Mouse (Mus musculus) neural tube, embryonic 10.5 days (tissue): ENCODE data around the gene Gm27021.

Source experiments
- DNase-seq: peaks from one replicate; pipeline ENCODE4 v3.0.0-alpha.2; 2017; ENCODE audit warnings: low spot score; ENCODE audit errors: extremely low spot score

The Gm27021 gene

DNA sequence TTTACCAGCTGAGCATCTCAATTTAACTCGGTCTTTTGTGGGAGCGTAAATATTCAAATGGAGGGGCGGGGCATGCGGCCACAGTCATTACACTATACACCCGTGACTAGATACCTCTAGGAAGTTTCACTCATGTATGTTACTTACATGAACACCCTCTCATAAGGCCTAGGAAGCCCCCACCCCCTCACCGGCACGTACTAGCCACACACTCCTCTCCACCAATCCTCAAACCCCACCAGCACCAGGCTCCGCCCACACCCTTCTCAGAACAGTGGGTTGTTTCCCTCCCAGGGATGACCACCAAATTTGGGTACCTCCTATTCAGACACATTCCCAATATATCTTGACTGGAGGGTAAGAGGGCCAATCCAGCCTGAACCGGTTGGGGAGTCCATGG, 60.4 kb downstream of the Gm27021 start:
- no peak for DNase-seq

DNA sequence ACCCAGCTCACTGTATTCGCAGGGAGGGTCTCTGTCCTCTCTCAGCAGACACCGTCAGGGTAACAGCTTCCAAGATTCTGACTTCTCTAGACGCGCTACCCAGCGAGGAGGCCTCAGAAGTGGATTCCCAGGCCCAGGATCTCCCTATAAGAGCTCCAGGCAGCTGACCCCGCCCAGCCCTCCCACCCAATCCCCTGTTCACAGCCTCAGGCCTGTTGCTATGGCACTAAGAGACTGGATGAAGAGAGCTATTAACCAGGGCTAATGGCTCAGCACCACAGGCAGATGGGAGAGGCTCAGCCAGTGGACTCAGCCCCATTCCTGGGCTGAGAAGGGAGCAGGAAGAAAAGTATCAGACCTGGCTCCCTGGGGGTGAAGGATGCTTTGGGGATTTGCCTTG, 65.2 kb downstream of the Gm27021 start:
- no peak for DNase-seq

DNA sequence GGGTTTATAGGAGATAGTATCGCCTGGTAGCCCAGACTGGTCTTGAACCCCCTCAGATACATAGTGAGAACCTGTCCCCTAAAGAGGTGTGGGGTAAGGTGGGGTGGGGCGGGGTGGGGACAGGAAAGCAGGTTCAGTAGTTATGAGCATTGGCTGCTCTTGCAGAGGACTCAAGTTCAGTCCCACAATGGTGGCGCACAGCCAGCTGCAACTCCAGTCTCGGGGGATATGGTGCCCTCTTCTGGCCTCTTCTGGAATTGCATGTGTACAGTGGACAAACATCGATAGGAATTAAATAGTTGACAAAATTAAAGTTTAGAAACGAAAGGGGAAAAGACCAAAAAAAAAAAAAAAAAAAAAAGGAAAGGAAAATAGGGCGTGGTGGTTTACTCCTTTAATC, 68.4 kb downstream of the Gm27021 start:
- DNase-seq, result peak; percentile 61

DNA sequence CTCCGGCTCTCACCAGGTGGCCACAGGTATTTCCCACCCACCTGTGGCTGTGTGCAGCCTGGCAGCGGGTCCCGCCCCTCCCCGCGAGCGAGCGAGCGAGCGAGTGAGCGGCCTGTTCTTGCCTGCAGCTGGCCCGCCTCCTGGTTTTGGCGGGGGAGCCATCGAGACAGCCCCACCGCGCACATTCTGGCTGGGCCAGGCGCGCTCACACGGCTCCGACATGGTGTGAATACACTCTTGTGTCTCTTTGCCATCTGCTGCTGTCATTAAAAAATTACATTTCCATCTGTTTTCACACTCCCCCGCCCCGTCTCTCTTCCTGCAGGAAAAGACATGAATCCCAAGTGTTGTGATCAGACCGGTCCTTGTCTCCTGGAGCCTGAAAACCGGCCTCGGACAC, 69.3 kb downstream of the Gm27021 start:
- peak; percentile 51 for DNase-seq

DNA sequence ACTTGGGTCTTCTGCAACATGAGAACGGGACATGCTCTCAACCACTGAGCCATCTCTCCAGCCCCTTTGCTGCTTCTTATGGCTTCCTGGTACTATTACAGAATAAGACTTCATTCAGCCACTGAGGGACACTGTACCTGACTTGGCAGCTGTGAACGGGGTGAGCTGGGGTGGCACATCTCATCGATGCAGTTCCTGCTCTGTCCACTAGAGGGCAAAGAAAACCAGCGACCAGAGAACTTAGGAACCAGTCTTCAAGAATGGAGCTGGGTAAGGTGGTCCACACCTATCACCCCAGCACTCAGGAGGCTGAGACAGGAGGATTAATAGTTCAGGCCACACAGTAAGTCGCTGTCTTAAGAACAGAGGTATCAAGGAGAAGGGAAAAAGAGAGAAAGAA, 71.9 kb downstream of the Gm27021 start:
- DNase-seq, result peak; percentile 81

DNA sequence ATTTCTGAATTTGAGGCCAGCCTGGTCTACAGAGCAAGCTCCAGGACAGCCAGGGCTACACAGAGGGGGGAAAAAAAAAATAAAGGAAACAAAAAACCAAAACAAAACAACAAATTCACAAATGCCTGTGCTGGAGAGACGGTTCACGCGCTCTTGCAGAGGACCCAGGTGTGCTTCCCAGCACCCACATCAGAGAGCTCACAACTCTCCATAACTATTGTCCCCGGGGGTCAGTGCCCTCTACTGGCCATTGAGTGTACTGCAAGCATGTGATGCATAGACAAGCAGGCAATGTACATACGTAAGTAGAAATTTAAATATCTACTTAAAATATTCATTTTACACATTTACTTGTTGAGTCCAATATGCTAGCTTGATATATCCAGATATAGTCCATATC, 73.3 kb downstream of the Gm27021 start:
- no peak for DNase-seq

DNA sequence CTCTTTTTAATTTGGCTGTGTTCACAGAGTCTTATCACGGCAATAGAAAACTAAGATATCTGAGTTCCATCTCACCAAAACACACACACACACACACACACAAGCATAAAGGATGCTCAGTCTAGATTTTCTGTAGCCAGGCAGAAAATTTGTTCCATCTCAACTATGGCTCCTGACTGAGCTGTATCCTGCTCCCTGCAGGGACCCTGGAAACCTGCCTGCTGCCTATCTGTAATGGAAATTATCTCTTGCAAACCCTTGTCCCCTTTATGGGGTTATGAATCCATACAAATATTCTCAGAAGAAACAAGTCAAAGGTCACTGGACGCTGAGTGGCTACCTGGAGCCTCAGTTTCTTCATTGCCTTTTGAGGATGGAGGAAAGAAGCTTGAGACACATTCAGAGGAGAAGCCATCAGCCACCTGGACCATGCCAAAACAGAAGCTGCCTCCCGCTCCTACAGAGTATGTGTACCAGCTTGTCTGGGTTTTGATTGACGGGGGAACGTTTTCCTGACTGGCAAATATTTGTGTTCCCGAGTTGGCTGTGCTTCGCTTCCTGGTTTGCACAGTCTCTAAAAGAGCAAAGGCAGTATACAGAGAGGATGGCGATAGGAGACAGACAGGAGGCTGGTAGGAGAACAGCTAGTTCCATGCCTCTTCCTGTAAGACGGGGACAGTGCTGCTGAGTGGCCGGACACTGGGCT, 76.1 kb downstream of the Gm27021 start:
- no peak for DNase-seq

DNA sequence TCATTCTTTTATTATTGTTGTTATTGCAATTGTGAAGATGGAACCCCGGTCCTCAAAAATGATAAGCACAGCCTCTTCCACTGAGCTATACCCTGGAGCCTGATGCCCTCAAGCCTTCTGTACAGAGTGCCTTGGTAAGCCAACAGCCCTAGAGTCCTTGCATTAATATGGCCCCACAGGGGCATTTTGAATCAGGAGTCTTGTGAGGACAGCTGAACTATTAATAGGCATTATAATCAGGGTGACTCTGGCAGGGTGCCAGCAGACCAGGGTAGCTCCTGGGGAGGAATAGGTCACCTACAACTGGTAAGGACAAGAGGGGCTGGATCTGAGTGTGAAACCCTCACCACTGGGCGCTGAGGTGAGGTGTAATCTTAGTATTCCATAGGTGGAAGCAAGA, 78.0 kb downstream of the Gm27021 start:
- DNase-seq, result no peak

DNA sequence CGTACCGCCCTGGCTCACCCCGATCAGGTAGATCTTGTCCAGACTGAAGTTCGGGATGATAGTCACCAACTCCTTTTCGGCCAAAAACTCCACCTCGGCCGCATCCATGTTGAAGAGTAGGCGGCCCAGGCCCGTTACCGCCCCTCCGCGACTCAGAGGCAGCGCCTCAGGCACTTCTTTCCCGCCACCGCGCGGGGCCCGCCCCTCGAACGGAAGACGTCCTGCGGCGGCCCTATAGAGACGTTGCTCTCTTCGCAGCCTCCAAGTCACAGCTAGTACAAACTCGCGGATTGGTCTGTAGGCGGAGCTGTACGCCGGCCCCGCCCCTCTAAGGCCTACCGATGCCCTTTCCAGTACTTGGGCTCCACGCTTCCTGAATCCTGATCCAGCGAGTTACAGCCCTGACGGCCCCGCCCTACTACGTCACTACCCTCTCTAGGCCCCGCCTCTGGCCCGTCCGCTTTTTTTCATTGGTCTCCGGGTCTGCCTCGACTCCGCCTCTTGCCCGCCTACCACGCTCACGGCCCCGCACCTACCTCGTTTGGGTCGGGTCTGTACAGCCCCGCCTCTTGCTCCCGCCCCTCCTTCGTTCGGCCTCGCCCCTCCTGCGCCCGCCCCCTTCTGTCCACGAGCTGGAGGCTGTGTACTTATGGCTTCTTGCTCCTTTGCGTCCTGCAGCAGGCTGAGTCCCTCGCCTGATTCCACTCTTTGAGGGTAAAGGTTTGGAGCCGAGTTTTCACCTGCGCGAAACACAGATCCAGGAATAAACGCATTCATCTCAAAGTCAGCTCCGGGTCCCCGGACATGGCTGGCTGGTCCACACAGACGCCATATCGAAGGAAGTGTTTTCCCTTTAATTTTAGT, 78.7 kb downstream of the Gm27021 start, which contains the start of gene Gins2:
Gene Gins2, minus strand, starts transcription at position 397 of the 864 bp plus-strand sequence.
- peak; percentile 99 for DNase-seq

DNA sequence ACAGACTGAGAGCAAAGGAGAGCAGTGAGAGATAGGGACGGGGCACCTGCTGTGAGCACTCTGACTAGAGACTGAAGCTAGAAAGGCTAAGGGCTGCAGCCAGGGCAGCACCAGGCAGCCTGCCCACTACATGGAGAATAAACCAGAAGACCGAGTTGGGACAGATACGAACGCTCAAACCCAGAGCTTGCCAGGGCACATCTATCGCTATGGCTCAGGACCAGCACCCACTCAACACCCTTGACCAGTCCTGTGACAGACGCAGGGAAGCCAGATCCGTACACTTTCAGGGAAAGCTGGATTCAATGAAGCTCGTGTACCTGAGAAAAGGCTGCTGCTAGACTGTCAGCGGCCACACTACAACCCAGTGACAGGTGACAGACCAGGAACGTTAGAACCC, 82.4 kb downstream of the Gm27021 start:
- no peak for DNase-seq

DNA sequence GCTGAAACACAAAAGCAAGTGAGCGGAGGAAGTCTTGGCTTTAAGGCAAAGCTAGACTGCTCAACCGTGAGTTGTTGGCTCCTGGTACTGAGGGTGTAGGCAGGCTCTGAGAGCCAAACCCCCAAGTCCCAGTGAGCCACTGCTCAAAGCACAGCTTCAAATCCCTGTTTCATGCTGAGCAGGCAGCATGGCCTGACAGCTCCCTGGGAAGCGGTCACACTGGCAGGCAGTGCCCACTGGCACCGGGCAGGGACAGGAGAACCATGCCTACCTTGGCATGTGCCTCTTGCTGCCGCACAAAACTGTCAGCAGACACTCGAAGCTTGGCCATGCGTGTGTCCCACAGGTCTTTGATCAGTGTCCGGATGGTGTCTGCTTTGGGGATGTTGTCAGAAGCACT, 86.1 kb downstream of the Gm27021 start:
- DNase-seq, result no peak

DNA sequence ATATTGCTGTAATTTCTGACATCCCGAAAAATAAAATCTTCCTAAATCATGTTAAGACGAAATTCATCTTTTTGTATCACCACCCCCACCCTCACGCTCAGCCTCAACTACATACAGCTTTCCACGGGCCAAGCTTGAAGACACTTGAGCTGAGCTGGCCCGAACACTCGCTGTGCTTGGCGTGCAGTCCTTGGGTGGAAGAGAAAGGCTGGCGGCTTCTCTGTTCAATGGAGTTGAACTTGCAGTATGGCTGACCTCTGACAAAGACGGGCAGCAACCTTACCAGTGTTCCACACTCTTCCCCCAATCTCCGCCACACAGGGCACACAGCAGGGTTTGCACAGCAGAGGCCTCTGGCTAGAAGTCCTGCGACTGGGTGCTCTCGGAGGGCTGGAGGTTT, 86.5 kb downstream of the Gm27021 start:
- no peak for DNase-seq

DNA sequence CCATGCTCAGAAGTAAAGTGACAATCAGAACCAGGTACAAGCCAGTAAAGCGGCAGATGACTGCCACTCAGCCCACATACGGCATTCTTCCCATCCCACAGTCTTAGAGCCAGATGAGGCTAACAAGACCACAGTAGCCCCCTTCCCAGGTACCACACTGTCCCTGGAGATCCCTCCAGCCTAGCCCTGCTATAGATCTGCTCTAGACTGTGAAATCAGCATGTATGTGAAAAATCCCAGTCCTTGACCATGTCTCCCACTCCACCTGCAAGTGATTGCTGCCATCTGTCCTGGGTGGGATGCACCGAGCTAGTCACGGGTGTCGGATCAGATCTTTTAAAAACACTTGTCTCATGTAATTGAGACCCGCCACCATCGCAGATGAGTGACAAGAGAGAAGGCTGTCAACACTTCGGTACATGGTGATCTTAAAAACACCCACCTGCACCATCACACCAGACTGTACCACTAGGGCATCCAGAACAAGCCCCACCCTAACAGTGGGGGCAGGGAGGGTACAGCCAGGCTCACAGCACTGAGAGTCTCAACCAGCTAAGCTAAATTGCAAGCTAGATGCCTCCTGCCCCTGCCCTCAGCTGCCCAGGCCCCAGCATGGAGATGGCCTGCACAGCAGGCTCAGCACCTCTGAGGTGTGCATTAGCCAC, 87.4 kb downstream of the Gm27021 start:
- no peak for DNase-seq

DNA sequence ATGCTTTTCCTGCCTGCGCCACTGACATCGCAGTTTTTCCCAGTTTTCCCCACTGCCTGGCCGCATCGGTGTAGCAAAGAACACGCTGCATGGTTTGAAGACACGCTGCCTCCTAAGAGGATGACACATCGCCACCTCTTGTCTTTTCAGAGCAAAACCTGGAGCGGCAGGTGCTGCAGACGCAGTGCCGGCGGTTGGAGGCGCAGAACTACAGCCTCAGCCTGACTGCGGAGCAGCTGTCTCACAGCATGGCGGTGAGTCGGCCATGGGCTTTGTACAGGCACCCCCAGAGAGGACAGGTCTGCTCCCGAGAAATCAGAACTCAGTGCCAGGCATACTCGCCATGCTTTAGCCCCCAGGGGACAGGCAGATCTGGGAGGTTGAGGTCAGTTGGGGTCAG, 90.1 kb downstream of the Gm27021 start:
- no peak for DNase-seq

DNA sequence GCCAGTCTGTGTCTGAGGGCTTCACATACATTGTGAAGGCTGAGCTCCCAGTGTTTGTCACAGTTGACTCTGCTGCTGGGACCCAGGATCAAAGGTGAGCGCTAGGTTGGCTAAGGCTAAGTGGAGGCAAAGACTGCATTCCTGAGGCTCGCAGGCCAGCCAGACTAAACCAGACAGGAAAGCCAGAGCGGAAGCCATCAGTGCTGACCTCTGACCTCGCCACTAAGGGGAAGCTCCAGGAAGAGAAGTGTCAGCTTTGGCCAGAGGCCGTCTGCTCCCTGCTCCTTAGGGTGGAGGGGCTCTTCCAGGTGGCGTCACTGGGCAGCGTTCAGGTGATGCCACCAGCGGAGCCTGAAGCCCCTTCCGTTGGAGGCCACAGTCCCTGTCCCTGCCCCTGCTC, 92.1 kb downstream of the Gm27021 start:
- DNase-seq, result peak; percentile 49

DNA sequence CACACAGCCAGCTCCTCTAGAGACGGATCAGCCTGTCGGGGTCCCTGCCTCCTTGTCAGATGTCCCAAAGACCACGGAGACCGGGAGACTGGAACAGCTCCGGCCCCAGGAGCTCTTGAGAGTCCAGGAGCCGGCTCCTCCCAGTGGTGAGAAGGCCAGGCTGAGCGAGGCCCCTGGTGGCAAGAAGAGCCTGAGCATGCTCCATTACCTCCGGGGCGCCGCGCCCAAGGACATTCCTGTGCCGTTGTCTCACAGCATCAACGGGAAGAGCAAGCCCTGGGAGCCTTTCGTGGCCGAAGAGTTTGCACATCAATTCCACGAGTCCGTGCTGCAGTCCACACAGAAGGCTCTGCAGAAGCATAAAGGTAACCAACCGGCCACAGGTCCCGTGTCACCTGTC, 92.9 kb downstream of the Gm27021 start:
- no peak for DNase-seq

DNA sequence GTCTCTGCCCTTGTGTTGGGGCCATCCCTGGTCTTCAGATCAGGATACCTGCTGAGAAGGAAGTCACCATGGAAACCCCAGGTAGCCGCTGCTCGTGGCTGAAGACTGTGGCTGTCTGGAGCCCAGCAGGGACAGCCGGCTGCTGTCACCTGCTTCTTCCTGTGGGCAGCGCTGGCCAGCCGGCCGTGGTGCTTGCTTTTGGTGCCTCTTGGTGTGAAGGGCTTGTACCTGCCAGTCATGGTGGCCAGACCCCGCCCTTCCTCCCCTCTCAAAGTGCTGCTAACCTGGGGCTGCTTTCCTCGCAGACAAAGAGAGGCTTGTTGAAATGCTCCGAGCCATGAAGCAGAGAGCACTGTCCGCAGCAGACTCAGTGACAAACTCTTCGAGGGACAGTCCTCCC, 94.0 kb downstream of the Gm27021 start:
- no peak for DNase-seq

DNA sequence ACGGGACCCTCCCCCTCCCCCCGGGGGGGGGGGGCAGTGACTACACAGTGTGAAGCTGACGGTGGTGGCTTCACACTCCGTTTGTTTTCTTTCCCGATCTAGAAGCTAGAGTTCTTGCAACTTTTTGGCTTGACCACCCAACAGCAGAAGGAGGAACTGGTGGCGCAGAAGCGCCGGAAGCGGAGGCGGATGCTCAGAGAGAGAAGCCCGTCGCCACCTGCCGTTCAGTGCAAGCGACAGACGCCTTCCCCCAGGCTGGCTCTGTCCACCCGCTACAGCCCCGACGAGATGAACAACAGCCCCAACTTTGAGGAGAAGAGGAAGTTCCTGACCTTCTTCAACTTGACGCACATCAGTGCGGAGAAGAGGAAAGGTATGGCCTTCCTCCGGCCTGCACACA, 95.3 kb downstream of the Gm27021 start:
- no peak for DNase-seq

DNA sequence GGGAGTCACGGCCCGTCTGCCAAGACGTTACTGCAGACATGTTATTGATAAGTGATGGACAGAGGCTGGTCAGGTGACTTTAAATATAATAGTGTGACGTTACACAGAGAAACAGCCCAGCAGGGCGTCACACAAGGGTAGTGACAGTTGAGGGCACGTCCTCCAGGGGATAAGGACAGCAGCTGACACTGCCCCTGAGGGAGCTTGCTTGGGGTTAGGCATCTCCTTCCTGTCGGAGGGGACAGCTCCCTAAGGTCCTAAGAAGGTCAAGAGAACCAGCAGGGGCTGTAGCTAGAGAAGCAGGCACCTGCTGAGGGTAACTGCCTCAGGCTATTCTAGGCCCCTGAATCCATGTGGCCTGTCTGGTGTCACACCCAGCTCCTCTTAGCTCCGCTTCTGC, 96.3 kb downstream of the Gm27021 start:
- DNase-seq, result no peak

DNA sequence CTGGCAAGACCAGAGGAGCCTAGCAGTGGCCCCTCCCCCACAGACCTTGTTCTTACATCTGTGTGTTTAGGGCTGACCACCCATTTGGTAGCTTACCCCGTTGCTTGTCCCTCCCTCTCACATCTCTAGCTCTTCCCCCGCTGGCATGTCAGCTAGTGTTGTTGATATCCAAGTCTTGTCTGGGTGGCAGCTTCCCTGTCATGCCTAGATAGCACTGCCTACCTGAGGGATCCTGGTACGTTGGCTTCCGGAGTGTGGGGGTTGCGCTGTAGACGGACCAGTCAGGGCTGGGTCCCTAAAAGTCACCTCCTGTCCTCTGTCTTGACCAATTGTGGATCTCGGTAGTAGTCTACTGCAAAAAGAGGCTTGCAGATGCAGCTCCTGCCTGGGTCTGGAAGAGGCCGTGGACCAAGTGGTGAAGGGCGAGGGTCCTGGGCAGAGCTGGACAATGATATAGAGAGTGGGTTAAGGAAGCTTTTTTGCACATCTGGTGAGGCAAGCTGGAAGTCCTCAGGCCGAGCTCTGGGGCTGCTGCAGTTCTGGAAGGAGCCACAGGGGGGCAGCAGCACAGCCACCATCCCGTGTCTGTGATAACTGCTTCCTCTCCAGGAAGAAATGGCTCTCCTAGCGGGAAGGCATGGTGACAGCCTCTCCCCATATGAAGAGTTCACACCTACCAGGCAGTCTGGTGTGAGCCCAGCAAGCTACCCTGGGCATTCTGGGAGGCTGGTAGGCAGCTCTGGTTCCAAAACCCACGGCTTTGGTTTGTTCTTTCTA, 97.8 kb downstream of the Gm27021 start:
- peak; percentile 86 for DNase-seq

DNA sequence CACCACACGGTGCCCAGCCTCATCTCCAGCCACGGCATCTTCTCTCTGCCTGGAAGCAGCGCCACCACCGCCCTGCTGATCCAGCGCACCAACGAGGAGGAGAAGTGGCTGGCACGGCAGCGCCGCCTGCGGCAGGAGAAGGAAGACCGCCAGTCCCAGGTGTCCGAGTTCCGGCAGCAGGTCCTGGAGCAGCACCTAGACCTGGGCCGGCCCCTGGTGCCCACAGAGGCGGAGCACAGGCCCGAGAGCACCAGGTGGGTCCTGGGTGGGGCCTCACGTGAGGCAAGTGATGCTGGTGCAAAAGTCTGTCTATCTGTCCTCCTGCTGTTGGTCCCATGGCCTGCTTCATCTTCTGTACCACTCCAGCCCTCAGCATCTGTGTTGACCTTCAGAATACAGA, 98.8 kb downstream of the Gm27021 start:
- DNase-seq, result no peak
